Comparison of ENCODE assay signal across 29 mouse cellular contexts in the genomic region with DNA sequence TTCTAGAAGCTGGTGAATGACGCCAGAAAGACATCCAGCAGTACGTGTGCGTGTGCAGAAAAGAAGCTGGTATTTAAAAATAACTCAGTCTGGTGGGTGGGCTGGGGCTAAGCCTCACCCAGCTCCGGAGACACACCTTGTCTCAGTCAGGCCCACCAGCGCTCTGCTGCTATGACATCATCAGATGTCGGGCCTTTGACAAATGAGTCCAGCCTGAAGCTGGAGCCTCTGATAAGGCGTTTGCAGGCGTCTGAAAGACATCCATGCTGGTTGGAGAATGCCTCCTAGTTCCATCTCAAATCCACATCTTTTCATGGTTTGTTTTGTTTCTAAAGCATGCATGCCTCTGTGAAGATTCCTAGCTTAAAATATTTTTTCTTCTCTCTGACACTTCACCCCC.
A peak's percentile ranks its signal among the peaks of the same experiment; 100 is the strongest.
DNase-seq lines count a peak whose midpoint lies in the region; ATAC-seq and TF ChIP-seq lines count a peak whose summit lies in the region.
"Had no signal": no experiment of that assay in that cellular context is flagged by ENCODE, and none has a peak within 500 bp of the region (broad histone marks: within the 10 kb centered on the region; RNA-seq: fewer than 3 reads in every experiment).

No protein-coding gene starts in this region.

- TF ChIP-seq EP300 in MEL (IDR thresholded peaks at IDR 0.05; ENCODE audit: low read depth in 1 of 2, low read length in 2 of 2) = peak; percentile 36 to 37; a peak in 2 of 4 replicates

- TF ChIP-seq RAD21 in MEL (IDR thresholded peaks at IDR 0.05; ENCODE audit: low read depth, low read length) = no peak

- H3K9ac ChIP-seq in heart, embryonic 11.5 days (ENCODE audit: low read depth, low read length) = no peak overlapping the region
- no peak overlapping the region for H3K9ac ChIP-seq in MEL (ENCODE audit: control insufficient read depth, low read depth, low read length, poor library complexity, severe bottlenecking)
- no peak overlapping the region for H3K9ac ChIP-seq in liver, embryonic 13.5 days
- H3K9ac ChIP-seq: forebrain, embryonic 15.5 days; hindbrain, embryonic 13.5 days; limb, embryonic 15.5 days; neural tube, embryonic 13.5 days had no signal

- no peaks in the 10 kb centered on the region for H3K9me3 ChIP-seq in heart, embryonic 11.5 days (replicated peaks; ENCODE audit: control insufficient read depth, low read length)
- H3K9me3 ChIP-seq in MEL (replicated peaks; ENCODE audit: insufficient read depth, low read length) = no peaks in the 10 kb centered on the region
- no peaks in the 10 kb centered on the region for H3K9me3 ChIP-seq in liver, embryonic 13.5 days (replicated peaks)
- H3K9me3 ChIP-seq: forebrain, embryonic 10.5 days; forebrain, embryonic 15.5 days; hindbrain, embryonic 13.5 days; limb, embryonic 10.5 days; limb, embryonic 15.5 days; neural tube, embryonic 13.5 days had no signal

- no peak for DNase-seq in heart, postnatal 36 days
- DNase-seq in MEL (ENCODE audit: low read depth, low spot score) (peak; percentile 73), adipocyte (ENCODE audit: low spot score) (no peak)
- DNase-seq in c-Kit-positive CD71-positive TER-119-positive erythroid progenitor cells, embryonic 14.5 days (ENCODE audit: low spot score) = peak; percentile 15
- DNase-seq in liver, embryonic 13.5 days = peak; percentile 24
- no peak for DNase-seq in thymus, adult 18-20 months
- DNase-seq: adrenal gland, adult 2 months; adrenal gland, postnatal 36 days; cerebellum, adult 8-10 months; cerebellum, postnatal 36 days; gastrocnemius, postnatal 36 days; heart, postnatal 4 days; kidney, adult 11 months; kidney, postnatal 14 days; layer of hippocampus, adult 9-11 months; lung, adult 18-20 months; lung, postnatal 14 days; retina, postnatal 1 day; right cerebral cortex, postnatal 14 days had no signal

- intact Hi-C loops in heart, postnatal 36 days (cut with DNase I) = no loop called here

- H3K4me1 ChIP-seq in heart, embryonic 11.5 days (ENCODE audit: control insufficient read depth, insufficient read depth, low read length) = peaks cover 8% of the 10 kb centered on the region; the same call in 1 of the 2 replicates
- peaks cover 2 to 8% of the 10 kb centered on the region in 2 experiments; a peak in 2 of 4 replicates for H3K4me1 ChIP-seq in MEL (ENCODE audit: control insufficient read depth in 1 of 2, insufficient read depth in 2 of 2, low read length in 2 of 2)
- H3K4me1 ChIP-seq in liver, embryonic 13.5 days (replicated peaks) = peaks cover 7% of the 10 kb centered on the region
- H3K4me1 ChIP-seq: forebrain, embryonic 10.5 days; forebrain, embryonic 15.5 days; hindbrain, embryonic 13.5 days; limb, embryonic 10.5 days; limb, embryonic 15.5 days; neural tube, embryonic 13.5 days had no signal

- no peak overlapping the region for H3K4me3 ChIP-seq in heart, embryonic 11.5 days (ENCODE audit: low read depth, low read length)
- no peak overlapping the region for H3K4me3 ChIP-seq in MEL (ENCODE audit: control insufficient read depth in 1 of 2, insufficient read depth in 1 of 2, low read depth in 2 of 2, low read length in 2 of 2)
- H3K4me3 ChIP-seq in liver, embryonic 13.5 days (replicated peaks) = no peak overlapping the region
- H3K4me3 ChIP-seq: forebrain, embryonic 10.5 days; forebrain, embryonic 15.5 days; hindbrain, embryonic 13.5 days; limb, embryonic 10.5 days; limb, embryonic 15.5 days; myocyte; neural tube, embryonic 13.5 days had no signal

- H3K79me2 ChIP-seq in MEL (ENCODE audit: control insufficient read depth, insufficient read depth, low read length, poor library complexity) = no peaks in the 10 kb centered on the region

- no peak overlapping the region for H3K4me2 ChIP-seq in heart, embryonic 11.5 days
- no peak overlapping the region for H3K4me2 ChIP-seq in liver, embryonic 13.5 days
- H3K4me2 ChIP-seq: forebrain, embryonic 15.5 days; hindbrain, embryonic 13.5 days; limb, embryonic 15.5 days; midbrain, embryonic 11.5 days; neural tube, embryonic 13.5 days had no signal

- no peaks in the 10 kb centered on the region for H3K36me3 ChIP-seq in heart, embryonic 11.5 days (ENCODE audit: control insufficient read depth, insufficient read depth, low read length)
- peaks cover 0 to 4% of the 10 kb centered on the region in 2 experiments; a peak in 2 of 4 replicates for H3K36me3 ChIP-seq in MEL (ENCODE audit: control insufficient read depth in 1 of 2, insufficient read depth in 2 of 2, low read length in 2 of 2)
- no peaks in the 10 kb centered on the region for H3K36me3 ChIP-seq in liver, embryonic 13.5 days
- H3K36me3 ChIP-seq: forebrain, embryonic 10.5 days; forebrain, embryonic 15.5 days; hindbrain, embryonic 13.5 days; limb, embryonic 10.5 days; limb, embryonic 15.5 days; neural tube, embryonic 13.5 days had no signal

- 36% methylated on average over 8 of the region's 8 CpGs for WGBS in heart, embryonic 11.5 days (ENCODE audit: insufficient replicate concordance)
- WGBS in liver, embryonic 13.5 days (ENCODE audit: insufficient replicate concordance) = 19% methylated on average over 8 of the region's 8 CpGs

- H3K27ac ChIP-seq in heart, embryonic 11.5 days (ENCODE audit: low read depth, low read length) = no peak overlapping the region
- H3K27ac ChIP-seq in MEL (ENCODE audit: control insufficient read depth, low read depth, low read length) = no peak overlapping the region
- H3K27ac ChIP-seq in liver, embryonic 13.5 days = no peak overlapping the region
- H3K27ac ChIP-seq: forebrain, embryonic 10.5 days; forebrain, embryonic 15.5 days; hindbrain, embryonic 13.5 days; limb, embryonic 10.5 days; limb, embryonic 15.5 days; neural tube, embryonic 13.5 days had no signal

- TF ChIP-seq POLR2A in MEL (IDR thresholded peaks at IDR 0.05; ENCODE audit: control insufficient read depth in 1 of 2, insufficient read depth in 1 of 2, low read depth in 1 of 2, low read length in 2 of 2, poor library complexity in 1 of 2) = no peak

- ATAC-seq in heart, embryonic 11.5 days (replicated peaks; ENCODE audit: insufficient number of reproducible peaks, low FRiP score, low TSS enrichment) = 0 out of 2 replicates have a peak, but pooled peaks have one; percentile 55
- no peak for ATAC-seq in liver, embryonic 13.5 days (ENCODE audit: low read depth)
- ATAC-seq: CD4-positive, CD25-positive, alpha-beta regulatory T cell, adult 4 months; forebrain, embryonic 15.5 days had no signal

- no peak for TF ChIP-seq CTCF in MEL (IDR thresholded peaks at IDR 0.05 in 2 of 3, conservative IDR thresholded peaks at IDR 0.05 in 1 of 3; ENCODE audit: control insufficient read depth in 1 of 3, insufficient read depth in 1 of 3, low read depth in 2 of 3, low read length in 3 of 3, poor library complexity in 1 of 3, severe bottlenecking in 1 of 3)

- peaks cover 2% of the 10 kb centered on the region; the same call in 1 of the 2 replicates for H3K27me3 ChIP-seq in heart, embryonic 11.5 days (ENCODE audit: control insufficient read depth, insufficient read depth, low read length)
- H3K27me3 ChIP-seq in MEL (ENCODE audit: control insufficient read depth in 1 of 2, insufficient read depth in 2 of 2, low read length in 2 of 2) = no peaks in the 10 kb centered on the region; a peak in 1 of 4 replicates
- H3K27me3 ChIP-seq in liver, embryonic 13.5 days = no peaks in the 10 kb centered on the region
- H3K27me3 ChIP-seq: forebrain, embryonic 15.5 days had no signal

TF ChIP-seq in MEL, 35 proteins besides CTCF, POLR2A, EP300 and RAD21:
- TF ChIP-seq GATA1 (IDR thresholded peaks at IDR 0.05; ENCODE audit: low read depth, low read length) (peak; percentile 62), ETS1 (IDR thresholded peaks at IDR 0.05; ENCODE audit: low read depth, low read length) (peak; percentile 73), TCF12 (IDR thresholded peaks at IDR 0.05; ENCODE audit: low read depth, low read length) (peak; percentile 22; the same call in 1 of the 2 replicates), TAL1 (IDR thresholded peaks at IDR 0.05; ENCODE audit: low read length) (peak; percentile 69), CHD2 (IDR thresholded peaks at IDR 0.05; ENCODE audit: low read length) (no peak)

Comparison
In these comparisons a context has a peak if more than half of its experiments do, and no peak if none do; other contexts are left out.
1. DNase-seq: peak in MEL (single experiment), c-Kit-positive CD71-positive TER-119-positive erythroid progenitor cells, embryonic 14.5 days (single experiment) and liver, embryonic 13.5 days (single experiment); none in heart, postnatal 36 days (0 of 2), thymus, adult 18-20 months (0 of 2) and adipocyte (single experiment).